Mouse (Mus musculus): ENCODE results near the gene Ccdc120.
A peak's percentile ranks its signal among the peaks of the same experiment; 100 is the strongest.

Gene Ccdc120

GRCm38 (mm10) chrX:7750432-7751116 lies at the start of gene Ccdc120:
Gene Ccdc120 (minus strand): TSS chrX:7750905.
- peak; percentile 31 for DNase-seq

GRCm38 (mm10) chrX:7797327-7797726 lies 46.6 kb upstream of the Ccdc120 start:
- no peak for DNase-seq

GRCm38 (mm10) chrX:7795016-7795415 lies 44.3 kb upstream of the Ccdc120 start:
- peak; percentile 13 for DNase-seq

GRCm38 (mm10) chrX:7793361-7793760 lies 42.7 kb upstream of the Ccdc120 start:
- peak; percentile 2 for DNase-seq

GRCm38 (mm10) chrX:7790309-7790708 lies 39.6 kb upstream of the Ccdc120 start:
- DNase-seq: no peak

- DNase-seq: peak; percentile 77
Measured at GRCm38 (mm10) chrX:7789542-7790136, 38.9 kb upstream of the Ccdc120 start, which contains the start of gene Gripap1. Gene Gripap1 (plus strand): TSS chrX:7789765.

- DNase-seq: no peak
Measured at GRCm38 (mm10) chrX:7782603-7783092, 31.9 kb upstream of the Ccdc120 start.

GRCm38 (mm10) chrX:7779294-7779693 lies 28.6 kb upstream of the Ccdc120 start:
- DNase-seq: no peak

GRCm38 (mm10) chrX:7778450-7779244 lies 27.9 kb upstream of the Ccdc120 start:
- DNase-seq: no peak

GRCm38 (mm10) chrX:7776329-7777082 lies 25.8 kb upstream of the Ccdc120 start:
- DNase-seq: peak; percentile 47

GRCm38 (mm10) chrX:7775501-7776205 lies 24.9 kb upstream of the Ccdc120 start:
- no peak for DNase-seq

GRCm38 (mm10) chrX:7772766-7773165 lies 22.1 kb upstream of the Ccdc120 start:
- DNase-seq: no peak

- DNase-seq: no peak
Measured at GRCm38 (mm10) chrX:7769302-7770017, 18.8 kb upstream of the Ccdc120 start.

GRCm38 (mm10) chrX:7765764-7766163 lies 15.1 kb upstream of the Ccdc120 start:
- no peak for DNase-seq

GRCm38 (mm10) chrX:7765281-7765670 lies 14.6 kb upstream of the Ccdc120 start:
- no peak for DNase-seq

GRCm38 (mm10) chrX:7764657-7765280 lies 14.1 kb upstream of the Ccdc120 start:
- no peak for DNase-seq

- DNase-seq: peak; percentile 10
Measured at GRCm38 (mm10) chrX:7763631-7764393, 13.1 kb upstream of the Ccdc120 start.

- DNase-seq: no peak
Measured at GRCm38 (mm10) chrX:7762921-7763197, 12.2 kb upstream of the Ccdc120 start.

- peak; percentile 79 for DNase-seq
Measured at GRCm38 (mm10) chrX:7762137-7762920, 11.6 kb upstream of the Ccdc120 start, which contains the start of gene Tfe3. Gene Tfe3 (plus strand): TSS chrX:7762560.

Data from thymus, postnatal 25 days (tissue).